Mouse (Mus musculus) midbrain, embryonic 12.5 days (tissue): ENCODE results near the gene Gm6904. TPM values are rescaled to one million over a fixed set of nuclear protein-coding genes. Genes with fewer than 3 reads are reported as not detected.
A peak's percentile ranks its signal among the peaks of the same experiment; 100 is the strongest.

Experiments used
- ATAC-seq: fragments of 200-750 bp; cut with Nextera tagmentation; 2 replicates; pipeline ENCODE4 v1.8.0; 2017; ENCODE audit warnings: low read depth, moderate TSS enrichment, moderate library complexity; ENCODE audit not compliant: low FRiP score
- H3K27ac ChIP-seq: fragments of 300-500 bp; sonication (generic); replicated peaks from 2 replicates; pipeline ENCODE4 v1.5.1; 2016; ENCODE audit warnings: mild to moderate bottlenecking
- H3K27me3 ChIP-seq: fragments of 300-500 bp; sonication (generic); 2 replicates; pipeline ENCODE4 v1.6.1; 2016; ENCODE audit warnings: mild to moderate bottlenecking
- H3K36me3 ChIP-seq: fragments of 300-500 bp; sonication (generic); 2 replicates; pipeline ENCODE4 v1.6.1; 2016
- H3K4me1 ChIP-seq: fragments of 300-500 bp; sonication (generic); 2 replicates; pipeline ENCODE4 v1.6.1; 2016
- H3K4me2 ChIP-seq: fragments of 300-500 bp; sonication (generic); replicated peaks from 2 replicates; pipeline ENCODE4 v1.6.1; 2016; ENCODE audit warnings: mild to moderate bottlenecking, moderate library complexity
- H3K4me3 ChIP-seq: fragments of 300-500 bp; sonication (generic); 2 replicates; pipeline ENCODE4 v1.5.1; 2016; ENCODE audit warnings: mild to moderate bottlenecking
- H3K9ac ChIP-seq: fragments of 300-500 bp; sonication (generic); replicated peaks from 2 replicates; pipeline ENCODE4 v1.6.1; 2016; ENCODE audit warnings: mild to moderate bottlenecking, moderate library complexity
- H3K9me3 ChIP-seq: fragments of 300-500 bp; sonication (generic); 2 replicates; pipeline ENCODE4 v1.6.1; 2016; ENCODE audit warnings: mild to moderate bottlenecking
- WGBS: fragments of 180-500 bp; shearing (Covaris S2); methylation state at CpG from one replicate; pipeline ENCODE4 v1.1.7; 2016; 5-methylcytosine and 5-hydroxymethylcytosine counted together
- polyA plus RNA-seq: library from polyadenylated mRNA; unstranded; fragments of >200 nt; fragmentation: Nextera tagmentation; extraction: Ambion mirVana; gene quantifications from 2 replicates; pipeline ENCODE4 v1.2.1, GENCODE M21; 2016

The Gm6904 gene
- polyA plus RNA-seq, 1 experiment from 2014 or later = not detected

DNA sequence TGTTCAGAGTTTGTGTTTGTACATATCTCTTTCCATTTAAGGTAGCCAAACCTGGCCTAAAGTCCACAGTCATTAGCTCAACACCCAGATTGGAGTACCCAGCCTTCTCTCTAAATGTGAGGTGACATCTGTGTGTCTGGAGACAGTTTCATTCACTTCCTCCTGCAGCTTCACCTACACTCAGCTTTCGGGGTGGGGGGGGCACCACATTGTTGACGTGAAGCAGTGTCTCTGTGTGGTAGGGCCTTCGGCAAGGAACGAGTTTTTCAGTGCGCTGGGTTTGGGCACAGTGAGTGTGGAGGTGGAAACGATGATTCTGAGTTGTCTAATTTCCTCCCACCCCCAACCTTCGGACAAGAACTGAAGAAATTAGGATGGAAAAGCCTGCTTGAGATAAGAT is 51.0 kb downstream of the Gm6904 start:
- WGBS = 96% methylated on average over 7 of the region's 7 CpGs
- Histone ChIP-seq H3K27ac (no peak overlapping the region), H3K9me3 (no peaks in the 10 kb centered on the region)

GRCm38 (mm10) chr14:59205976-59206583 is 53.9 kb downstream of the Gm6904 start:
- Histone ChIP-seq H3K4me3 (no peak overlapping the region), H3K36me3 (peaks cover 11% of the 10 kb centered on the region), H3K9ac (peak overlapping the region; percentile 12; the same call in 1 of the 2 replicates), H3K4me2 (peak overlapping the region; percentile 60), H3K9me3 (no peaks in the 10 kb centered on the region), H3K4me1 (peaks cover 48% of the 10 kb centered on the region), H3K27me3 (no peaks in the 10 kb centered on the region), H3K27ac (no peak overlapping the region; the same call in 1 of the 2 replicates)
- 30% methylated on average over 10 of the region's 10 CpGs for WGBS
- ATAC-seq = no peak

More for the DNA sequence above, 51.0 kb downstream of the Gm6904 start:
- Histone ChIP-seq H3K9ac (no peak overlapping the region), H3K27me3 (no peaks in the 10 kb centered on the region), H3K4me1 (peaks cover 33% of the 10 kb centered on the region), H3K4me3 (no peak overlapping the region), H3K4me2 (no peak overlapping the region), H3K36me3 (peaks cover 30% of the 10 kb centered on the region)
- no peak for ATAC-seq

DNA sequence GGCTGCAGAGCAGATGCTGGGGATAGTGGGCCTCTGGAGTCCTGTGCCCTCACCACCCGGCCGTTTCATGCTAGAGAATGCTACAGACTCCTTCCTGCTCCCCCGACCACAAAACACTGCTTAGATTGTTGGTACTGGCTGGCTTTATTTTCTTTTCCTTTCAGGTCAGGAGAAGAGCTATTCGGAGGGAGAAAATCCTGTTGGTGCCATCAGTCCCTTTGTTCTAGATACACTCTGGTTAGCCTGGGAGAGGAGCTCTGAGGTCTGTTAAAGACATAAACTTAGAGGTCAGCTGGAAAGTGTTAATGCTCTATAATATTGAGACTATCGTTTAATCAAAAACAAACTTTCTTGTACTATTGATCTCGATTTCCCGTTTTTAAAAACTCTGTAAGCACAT is 54.6 kb downstream of the Gm6904 start:
- Histone ChIP-seq H3K9me3 (no peaks in the 10 kb centered on the region), H3K4me2 (peak overlapping the region; percentile 60), H3K4me3 (peak overlapping the region; percentile 20), H3K4me1 (peaks cover 48% of the 10 kb centered on the region), H3K27me3 (no peaks in the 10 kb centered on the region), H3K36me3 (peaks cover 6% of the 10 kb centered on the region; the same call in 1 of the 2 replicates), H3K27ac (peak overlapping the region; percentile 78), H3K9ac (peak overlapping the region; percentile 43)
- no peak for ATAC-seq
- 15% methylated on average over 7 of the region's 7 CpGs for WGBS

GRCm38 (mm10) chr14:59201604-59202215 is 58.3 kb downstream of the Gm6904 start:
- ATAC-seq = no peak
- WGBS = under 1% methylated on average over 21 of the region's 21 CpGs
- no peaks in the 10 kb centered on the region for H3K36me3 ChIP-seq
- H3K9ac ChIP-seq = peak overlapping the region; percentile 93
- peaks cover 38% of the 10 kb centered on the region for H3K4me1 ChIP-seq
- H3K27ac ChIP-seq = peak overlapping the region; percentile 98
- H3K4me3 ChIP-seq = peak overlapping the region; percentile 83
- H3K4me2 ChIP-seq = peak overlapping the region; percentile 60
- H3K9me3 ChIP-seq = no peaks in the 10 kb centered on the region
- H3K27me3 ChIP-seq = no peaks in the 10 kb centered on the region

GRCm38 (mm10) chr14:59200711-59201603 is 59.1 kb downstream of the Gm6904 start, which contains the start of gene Rcbtb1:
Gene Rcbtb1 (plus strand): TSS chr14:59201209.
- H3K9me3 ChIP-seq = no peaks in the 10 kb centered on the region
- peak within 1 kb of the TSS; percentile 93 for H3K9ac ChIP-seq
- WGBS = under 1% methylated on average over 79 of the region's 96 CpGs
- no peaks in the 10 kb centered on the region for H3K36me3 ChIP-seq
- peak within 1 kb of the TSS; percentile 98 for H3K27ac ChIP-seq
- peak; percentile 95 for ATAC-seq
- peaks cover 34% of the 10 kb centered on the region for H3K4me1 ChIP-seq
- H3K27me3 ChIP-seq = no peaks in the 10 kb centered on the region
- H3K4me2 ChIP-seq = peak within 1 kb of the TSS; percentile 60
- H3K4me3 ChIP-seq = peak within 1 kb of the TSS; percentile 83

Other genes starting within 250 kb of the Gm6904 start
- not detected in 2 replicates for gene 1700129C05Rik, start 117.3 kb downstream of the Gm6904 start, polyA plus RNA-seq
- not detected in 2 replicates for gene Gm5142, start 81.5 kb downstream of the Gm6904 start, polyA plus RNA-seq
- 121 and 122 TPM in 2 replicates for gene Rcbtb1, start 59.0 kb downstream of the Gm6904 start, polyA plus RNA-seq
- gene Phf11a, start 37.3 kb upstream of the Gm6904 start, polyA plus RNA-seq = not detected in 2 replicates
- 0.22 and 0.39 TPM in 2 replicates for gene Phf11b, start 81.1 kb upstream of the Gm6904 start, polyA plus RNA-seq
- 0.19 and 0.29 TPM in 2 replicates for gene Phf11d, start 105.3 kb upstream of the Gm6904 start, polyA plus RNA-seq
- gene Phf11c, start 135.2 kb upstream of the Gm6904 start, polyA plus RNA-seq = 0.46 and 0.65 TPM in 2 replicates
- gene Setdb2, start 180.7 kb upstream of the Gm6904 start, polyA plus RNA-seq = 9.5 and 11.7 TPM in 2 replicates
- 33.2 and 34.0 TPM in 2 replicates for gene Cab39l, start 180.8 kb upstream of the Gm6904 start, polyA plus RNA-seq